Mouse (Mus musculus): ENCODE measurements around the gene Tmem151a.

GRCm38 (mm10) chr19:5023621-5024479, 61.5 kb downstream of the Tmem151a start, which contains the start of gene Slc29a2:
- no peak for TF ChIP-seq CTCF (IDR thresholded peaks at IDR 0.05; ENCODE audit: low read depth, low read length)
- TF ChIP-seq POLR2A (IDR thresholded peaks at IDR 0.05; ENCODE audit: extremely low read depth, insufficient read depth, low read length) = peak; percentile 85
